Mouse (Mus musculus) liver, postnatal 0 days (tissue): ENCODE measurements around the gene Gbp7. TPM values are rescaled to one million over a fixed set of nuclear protein-coding genes. Genes with fewer than 3 reads are reported as not detected.

Experiments
- ATAC-seq: fragments of 200-750 bp; cut with Nextera tagmentation; 2 replicates; pipeline ENCODE4 v1.8.0; 2017; ENCODE audit warnings: mild to moderate bottlenecking, moderate library complexity
- DNase-seq: peaks from one replicate; pipeline ENCODE4 v3.0.0-alpha.2; 2016
- H3K27ac ChIP-seq: fragments of 300-500 bp; sonication (generic); 2 replicates; pipeline ENCODE4 v1.5.1; 2014; ENCODE audit warnings: antibody characterized with exemption, moderate library complexity, mild to moderate bottlenecking, low read depth
- H3K27me3 ChIP-seq: fragments of 300-500 bp; sonication (generic); 2 replicates; pipeline ENCODE4 v1.6.1; 2014; ENCODE audit warnings: low read length, control low read depth, mixed read lengths; ENCODE audit not compliant: insufficient read depth
- H3K36me3 ChIP-seq: fragments of 300-500 bp; sonication (generic); replicated peaks from 2 replicates; pipeline ENCODE4 v1.6.1; 2014; ENCODE audit warnings: mild to moderate bottlenecking, control low read depth, low read length, moderate library complexity, mixed read lengths; ENCODE audit not compliant: insufficient read depth
- H3K4me1 ChIP-seq: fragments of 300-500 bp; sonication (generic); 2 replicates; pipeline ENCODE4 v1.6.1; 2014; ENCODE audit warnings: antibody characterized with exemption, mild to moderate bottlenecking, control low read depth; ENCODE audit not compliant: insufficient read depth
- H3K4me2 ChIP-seq: fragments of 300-500 bp; sonication (generic); 2 replicates; pipeline ENCODE4 v1.6.1; 2014; ENCODE audit warnings: low read depth, mild to moderate bottlenecking, low read length, moderate library complexity, mixed read lengths
- H3K4me3 ChIP-seq: fragments of 300-500 bp; sonication (generic); 2 replicates; pipeline ENCODE4 v1.5.1; 2014; ENCODE audit warnings: low read depth, low read length
- H3K9ac ChIP-seq: fragments of 300-500 bp; sonication (generic); replicated peaks from 2 replicates; pipeline ENCODE4 v1.6.1; 2014; ENCODE audit warnings: mild to moderate bottlenecking, moderate library complexity
- H3K9me3 ChIP-seq: fragments of 300-500 bp; sonication (generic); 2 replicates; pipeline ENCODE4 v1.6.1; 2016; ENCODE audit warnings: mild to moderate bottlenecking, control low read depth, low read length, mixed read lengths
- CTCF ChIP-seq: sonication (generic); IDR thresholded peaks from 2 replicates; pipeline ENCODE4 v1.5.1; 2016; ENCODE audit warnings: antibody characterized with exemption, low read depth
- EP300 ChIP-seq: IDR thresholded peaks from 2 replicates; pipeline ENCODE4 v1.6.1; 2016; ENCODE audit warnings: antibody characterized with exemption, low read depth, mild to moderate bottlenecking
- WGBS: fragments of 180-500 bp; shearing (Covaris S2); extraction: QIAGEN DNeasy Blood & Tissue Kit; methylation state at CpG from one replicate; pipeline ENCODE4 v1.1.7; 2014; ENCODE audit not compliant: insufficient replicate concordance; 5-methylcytosine and 5-hydroxymethylcytosine counted together
- polyA plus RNA-seq: library from polyadenylated mRNA; unstranded; fragments of >200 nt; fragmentation: Nextera tagmentation; extraction: Ambion mirVana; gene quantifications from 2 replicates; pipeline ENCODE4 v1.2.1, GENCODE M21; 2015

The Gbp7 gene
- polyA plus RNA-seq, 1 experiment from 2014 or later, result 7.8 TPM

GRCm38 (mm10) chr3:142497123-142497841, 32.9 kb upstream of the Gbp7 start:
- DNase-seq, result no peak
- H3K27me3 ChIP-seq, result peaks cover 12% of the 10 kb centered on the region; the same call in 1 of the 2 replicates
- TF ChIP-seq EP300 (no peak), CTCF (no peak)
- H3K27ac ChIP-seq, result peak overlapping the region; percentile 64; the same call in 1 of the 2 replicates
- H3K36me3 ChIP-seq, result no peaks in the 10 kb centered on the region
- peaks cover 4% of the 10 kb centered on the region; the same call in 1 of the 2 replicates for H3K4me1 ChIP-seq
- no peak for ATAC-seq
- 37% methylated on average over 15 of the region's 15 CpGs for WGBS
- peak overlapping the region; percentile 66 for H3K4me2 ChIP-seq
- H3K9ac ChIP-seq, result peak overlapping the region; percentile 14; the same call in 1 of the 2 replicates
- H3K4me3 ChIP-seq, result peak overlapping the region; percentile 33
- H3K9me3 ChIP-seq, result no peaks in the 10 kb centered on the region

GRCm38 (mm10) chr3:142498941-142499340, 31.2 kb upstream of the Gbp7 start:
- no peak overlapping the region for H3K9ac ChIP-seq
- H3K36me3 ChIP-seq, result no peaks in the 10 kb centered on the region
- TF ChIP-seq CTCF, result no peak
- no peak for TF ChIP-seq EP300
- H3K4me2 ChIP-seq, result no peak overlapping the region
- H3K27me3 ChIP-seq, result peaks cover 12% of the 10 kb centered on the region; the same call in 1 of the 2 replicates
- H3K27ac ChIP-seq, result no peak overlapping the region
- H3K4me1 ChIP-seq, result peaks cover under 1% of the 10 kb centered on the region; the same call in 1 of the 2 replicates
- H3K4me3 ChIP-seq, result no peak overlapping the region
- no peak for DNase-seq
- H3K9me3 ChIP-seq, result no peaks in the 10 kb centered on the region
- no peak for ATAC-seq
- WGBS, result 79% methylated on average over 5 of the region's 5 CpGs

- no peak overlapping the region for H3K9ac ChIP-seq
- H3K9me3 ChIP-seq, result no peaks in the 10 kb centered on the region
- ATAC-seq (no peak), DNase-seq (no peak)
- no peak for TF ChIP-seq EP300
- H3K36me3 ChIP-seq, result no peaks in the 10 kb centered on the region
- 89% methylated on average over 3 of the region's 3 CpGs for WGBS
- H3K4me3 ChIP-seq, result no peak overlapping the region
- H3K4me1 ChIP-seq, result peaks cover 18% of the 10 kb centered on the region
- no peak overlapping the region for H3K27ac ChIP-seq
- H3K4me2 ChIP-seq, result no peak overlapping the region
- H3K27me3 ChIP-seq, result no peaks in the 10 kb centered on the region
These were observed 2.0 kb upstream of the Gbp7 start for GRCm38 (mm10) chr3:142528116-142528515.

GRCm38 (mm10) chr3:142529597-142529996, 545 bp upstream of the Gbp7 start:
- ATAC-seq (0 out of 2 replicates have a peak, but pooled peaks have one; percentile 10), DNase-seq (no peak)
- 42% methylated on average over 2 of the region's 2 CpGs for WGBS
- H3K27me3 ChIP-seq, result no peaks in the 10 kb centered on the region
- H3K4me3 ChIP-seq, result peak overlapping the region; percentile 71
- peaks cover 18% of the 10 kb centered on the region for H3K4me1 ChIP-seq
- peak overlapping the region; percentile 74 for H3K27ac ChIP-seq
- H3K9ac ChIP-seq, result peak overlapping the region; percentile 71; the same call in 1 of the 2 replicates
- H3K9me3 ChIP-seq, result no peaks in the 10 kb centered on the region
- TF ChIP-seq CTCF (no peak), EP300 (no peak)
- H3K36me3 ChIP-seq, result no peaks in the 10 kb centered on the region
- peak overlapping the region; percentile 87 for H3K4me2 ChIP-seq

DNA sequence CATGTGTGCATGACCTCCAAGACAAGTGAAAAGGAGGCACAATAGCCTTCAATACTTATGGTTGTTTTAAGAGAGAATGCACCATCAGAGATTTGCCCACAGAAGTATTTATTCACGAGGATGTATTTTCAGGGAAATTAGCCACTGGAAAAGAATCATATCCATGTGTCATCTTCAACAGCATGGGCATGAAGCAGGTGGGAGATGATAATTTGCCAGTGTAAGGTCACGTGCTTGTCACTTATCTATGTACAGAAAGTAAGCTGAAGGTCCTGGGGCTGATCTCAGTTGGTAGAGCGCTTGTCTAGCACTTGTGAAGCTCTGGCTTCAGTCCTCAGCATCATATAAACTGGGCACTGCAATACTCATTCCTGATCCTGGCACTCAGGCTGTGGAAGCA, 1.5 kb downstream of the Gbp7 start:
- 64% methylated on average over 3 of the region's 3 CpGs for WGBS

DNA sequence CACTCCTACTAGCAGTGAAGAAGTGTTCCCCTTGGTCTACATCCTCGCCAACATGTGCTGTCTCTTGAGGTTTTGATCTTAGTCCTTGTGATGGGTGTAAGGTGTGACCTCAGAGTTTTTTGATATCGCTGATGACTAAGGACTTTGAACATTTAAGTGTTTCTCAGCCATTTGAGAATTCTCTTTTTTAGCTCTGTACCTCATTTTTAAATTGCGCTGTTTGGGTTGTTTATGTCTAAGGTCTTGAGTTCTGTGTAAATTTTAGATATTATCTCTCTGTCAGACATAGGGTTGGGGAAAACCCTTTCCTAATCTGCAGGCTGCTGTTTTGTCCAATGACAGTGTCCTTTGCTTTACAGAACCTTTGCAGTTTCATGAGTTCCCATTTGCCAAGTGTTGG, 3.0 kb downstream of the Gbp7 start:
- ATAC-seq (no peak), DNase-seq (no peak)
- Histone ChIP-seq H3K27me3 (no peaks in the 10 kb centered on the region), H3K4me2 (no peak overlapping the region), H3K9ac (no peak overlapping the region), H3K4me3 (no peak overlapping the region), H3K4me1 (peaks cover 18% of the 10 kb centered on the region), H3K9me3 (no peaks in the 10 kb centered on the region), H3K36me3 (no peaks in the 10 kb centered on the region), H3K27ac (no peak overlapping the region)
- 79% methylated on average over 3 of the region's 3 CpGs for WGBS
- TF ChIP-seq EP300, result no peak
- TF ChIP-seq CTCF, result no peak

More for the DNA sequence above, 1.5 kb downstream of the Gbp7 start:
- TF ChIP-seq EP300 (no peak), CTCF (no peak)
- Histone ChIP-seq H3K4me3 (no peak overlapping the region; the same call in 1 of the 2 replicates), H3K4me1 (peaks cover 18% of the 10 kb centered on the region), H3K4me2 (peak overlapping the region; percentile 87; the same call in 1 of the 2 replicates), H3K36me3 (no peaks in the 10 kb centered on the region), H3K9me3 (no peaks in the 10 kb centered on the region), H3K27ac (no peak overlapping the region), H3K9ac (no peak overlapping the region), H3K27me3 (no peaks in the 10 kb centered on the region)
- ATAC-seq (peak; percentile 46; the same call in 1 of the 2 replicates), DNase-seq (no peak)
